Mouse (Mus musculus): ENCODE measurements at regions not wholly inside any gene's neighbourhood (a gene's known extent, or its start where the extent isn't known, plus 50 kb on each side); places are given as distances from the start of the nearest gene placed in this dataset.
A peak's percentile ranks its signal among the peaks of the same experiment; 100 is the strongest.

DNA sequence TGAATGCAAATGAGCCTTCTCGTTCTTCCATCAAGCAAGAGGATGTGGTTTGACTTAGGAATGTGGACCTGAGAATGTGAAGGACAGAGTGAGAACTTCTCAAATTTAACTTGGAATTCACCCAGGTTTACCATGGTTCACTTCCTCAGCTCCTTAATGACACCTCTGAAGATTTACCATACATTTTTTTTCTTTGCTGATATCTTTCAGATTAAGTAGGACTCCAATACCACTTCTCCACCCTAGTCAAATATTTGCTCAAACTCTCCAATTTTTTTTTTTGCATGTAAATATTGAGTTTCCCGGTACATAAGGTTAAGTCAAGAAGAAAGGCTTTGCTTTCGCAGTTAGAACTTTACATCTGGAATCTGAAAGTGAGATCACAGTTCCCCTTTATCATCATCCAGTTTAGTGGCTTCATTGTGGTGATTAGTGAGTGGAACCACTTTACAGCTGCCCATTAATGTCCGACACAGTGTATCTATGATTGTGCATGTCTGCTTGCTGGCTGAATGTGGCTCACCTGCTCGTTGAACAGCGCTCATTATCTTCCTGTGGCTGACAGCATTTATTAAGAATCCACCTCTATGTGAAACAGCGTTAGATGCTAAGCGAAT, 446.0 kb upstream of the Adam34 start:
- no peak for ATAC-seq (replicated peaks; ENCODE audit: low FRiP score, low TSS enrichment, low read depth)
- 66% methylated on average over 8 of the region's 8 CpGs for whole genome bisulfite sequencing
- Histone ChIP-seq H3K36me3 (ENCODE audit: control insufficient read depth, insufficient read depth, low read length) (no peaks in the 10 kb centered on the region), H3K27ac (ENCODE audit: low read depth) (no peak overlapping the region), H3K9ac (ENCODE audit: low read length) (no peak overlapping the region), H3K4me2 (ENCODE audit: low read length) (no peak overlapping the region), H3K27me3 (replicated peaks; ENCODE audit: control insufficient read depth, insufficient read depth, low read length) (no peaks in the 10 kb centered on the region), H3K4me1 (replicated peaks; ENCODE audit: control insufficient read depth, insufficient read depth, low read length) (no peaks in the 10 kb centered on the region), H3K4me3 (ENCODE audit: low read depth, low read length) (no peak overlapping the region), H3K9me3 (ENCODE audit: control insufficient read depth, low read length) (no peaks in the 10 kb centered on the region)
- no peak for DNase-seq (ENCODE audit: low spot score)

DNA sequence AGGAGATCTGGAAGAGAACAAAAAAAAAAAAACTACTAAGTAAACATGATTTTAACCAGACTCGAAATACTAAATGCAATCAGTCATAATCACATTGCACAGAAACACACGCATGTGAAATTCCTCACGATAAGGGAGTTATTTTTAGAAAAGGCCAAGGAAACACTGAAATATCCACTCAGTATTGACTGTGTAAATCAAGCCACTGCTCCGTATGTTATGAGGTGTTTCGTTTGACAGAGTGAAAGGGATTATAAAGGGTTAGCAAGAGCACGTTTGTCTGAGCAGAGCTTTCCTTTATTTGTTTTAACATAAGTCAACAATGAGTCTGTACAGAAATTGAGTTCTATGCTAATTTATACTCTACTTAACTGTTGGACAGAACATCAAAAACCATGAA, 455.3 kb upstream of the Adam34 start:
- no peaks in the 10 kb centered on the region for H3K27me3 ChIP-seq (replicated peaks; ENCODE audit: control insufficient read depth, insufficient read depth, low read length)
- no peak overlapping the region for H3K4me3 ChIP-seq (ENCODE audit: low read depth, low read length)
- H3K4me2 ChIP-seq (ENCODE audit: low read length) = no peak overlapping the region
- no peak for DNase-seq (ENCODE audit: low spot score)
- H3K36me3 ChIP-seq (ENCODE audit: control insufficient read depth, insufficient read depth, low read length) = no peaks in the 10 kb centered on the region
- H3K9ac ChIP-seq (ENCODE audit: low read length) = no peak overlapping the region
- no peak overlapping the region for H3K27ac ChIP-seq (ENCODE audit: low read depth)
- 10% methylated on average over 6 of the region's 6 CpGs for WGBS
- no peaks in the 10 kb centered on the region for H3K9me3 ChIP-seq (ENCODE audit: control insufficient read depth, low read length)
- H3K4me1 ChIP-seq (replicated peaks; ENCODE audit: control insufficient read depth, insufficient read depth, low read length) = no peaks in the 10 kb centered on the region; the same call in 1 of the 2 replicates
- ATAC-seq (replicated peaks; ENCODE audit: low FRiP score, low TSS enrichment, low read depth) = peak; percentile 53; the same call in 1 of the 2 replicates

- Histone ChIP-seq H3K4me1 (replicated peaks; ENCODE audit: control insufficient read depth, insufficient read depth, low read length) (no peaks in the 10 kb centered on the region), H3K9ac (ENCODE audit: low read length) (no peak overlapping the region), H3K27ac (ENCODE audit: low read depth) (no peak overlapping the region), H3K36me3 (ENCODE audit: control insufficient read depth, insufficient read depth, low read length) (no peaks in the 10 kb centered on the region), H3K9me3 (ENCODE audit: control insufficient read depth, low read length) (no peaks in the 10 kb centered on the region), H3K27me3 (replicated peaks; ENCODE audit: control insufficient read depth, insufficient read depth, low read length) (no peaks in the 10 kb centered on the region), H3K4me2 (ENCODE audit: low read length) (no peak overlapping the region), H3K4me3 (ENCODE audit: low read depth, low read length) (no peak overlapping the region)
- 30% methylated on average over 4 of the region's 4 CpGs for WGBS
- ATAC-seq (replicated peaks; ENCODE audit: low FRiP score, low TSS enrichment, low read depth) = no peak
- DNase-seq (ENCODE audit: low spot score) = no peak
These were observed 467.2 kb upstream of the Adam34 start for GRCm38 (mm10) chr8:44177016-44177415.

DNA sequence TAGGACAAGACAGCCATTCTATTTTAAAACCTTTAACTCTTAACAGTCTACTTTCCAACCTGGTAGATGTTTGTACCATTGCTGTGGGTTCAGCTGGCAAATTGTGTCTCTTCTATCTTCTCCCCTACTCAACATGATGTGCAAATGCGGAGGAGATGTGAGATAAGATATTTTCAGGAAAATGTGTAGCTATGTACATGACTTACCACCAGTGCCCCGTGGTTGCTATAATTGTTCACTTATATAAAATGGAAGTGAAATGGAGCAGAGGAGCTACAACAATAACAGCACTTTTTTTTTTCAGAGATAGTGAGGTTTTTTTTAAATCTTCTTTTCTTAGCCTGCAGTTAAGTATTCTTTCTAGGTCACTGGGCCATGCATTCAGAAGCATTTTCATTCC, 492.4 kb upstream of the Adam34 start:
- H3K4me1 ChIP-seq (replicated peaks; ENCODE audit: control insufficient read depth, insufficient read depth, low read length) = no peaks in the 10 kb centered on the region
- no peak overlapping the region for H3K4me3 ChIP-seq (ENCODE audit: low read depth, low read length)
- WGBS = 84% methylated on average over 2 of the region's 2 CpGs
- H3K27me3 ChIP-seq (replicated peaks; ENCODE audit: control insufficient read depth, insufficient read depth, low read length) = no peaks in the 10 kb centered on the region
- DNase-seq (ENCODE audit: low spot score) = no peak
- no peaks in the 10 kb centered on the region for H3K36me3 ChIP-seq (ENCODE audit: control insufficient read depth, insufficient read depth, low read length)
- no peak overlapping the region for H3K4me2 ChIP-seq (ENCODE audit: low read length)
- H3K9me3 ChIP-seq (ENCODE audit: control insufficient read depth, low read length) = no peaks in the 10 kb centered on the region
- ATAC-seq (replicated peaks; ENCODE audit: low FRiP score, low TSS enrichment, low read depth) = no peak
- no peak overlapping the region for H3K27ac ChIP-seq (ENCODE audit: low read depth)
- H3K9ac ChIP-seq (ENCODE audit: low read length) = no peak overlapping the region

- DNase-seq (ENCODE audit: low spot score) (no peak), ATAC-seq (replicated peaks; ENCODE audit: low FRiP score, low TSS enrichment, low read depth) (no peak)
- Histone ChIP-seq H3K36me3 (ENCODE audit: control insufficient read depth, insufficient read depth, low read length) (no peaks in the 10 kb centered on the region), H3K27ac (ENCODE audit: low read depth) (no peak overlapping the region), H3K4me3 (ENCODE audit: low read depth, low read length) (no peak overlapping the region), H3K27me3 (replicated peaks; ENCODE audit: control insufficient read depth, insufficient read depth, low read length) (no peaks in the 10 kb centered on the region), H3K4me2 (ENCODE audit: low read length) (no peak overlapping the region), H3K9me3 (ENCODE audit: control insufficient read depth, low read length) (no peaks in the 10 kb centered on the region), H3K9ac (ENCODE audit: low read length) (no peak overlapping the region), H3K4me1 (replicated peaks; ENCODE audit: control insufficient read depth, insufficient read depth, low read length) (no peaks in the 10 kb centered on the region)
- WGBS = 65% methylated on average over 11 of the region's 11 CpGs
These were observed 496.7 kb upstream of the Adam34 start for GRCm38 (mm10) chr8:44206391-44207170.

GRCm38 (mm10) chr8:44222346-44222745, 512.5 kb upstream of the Adam34 start:
- no peak for DNase-seq (ENCODE audit: low spot score)
- Histone ChIP-seq H3K9ac (ENCODE audit: low read length) (no peak overlapping the region), H3K9me3 (ENCODE audit: control insufficient read depth, low read length) (no peaks in the 10 kb centered on the region), H3K4me3 (ENCODE audit: low read depth, low read length) (no peak overlapping the region), H3K4me2 (ENCODE audit: low read length) (no peak overlapping the region), H3K4me1 (replicated peaks; ENCODE audit: control insufficient read depth, insufficient read depth, low read length) (no peaks in the 10 kb centered on the region), H3K27ac (ENCODE audit: low read depth) (no peak overlapping the region), H3K36me3 (ENCODE audit: control insufficient read depth, insufficient read depth, low read length) (no peaks in the 10 kb centered on the region), H3K27me3 (replicated peaks; ENCODE audit: control insufficient read depth, insufficient read depth, low read length) (no peaks in the 10 kb centered on the region)
- 85% methylated on average over 1 of the region's 1 CpGs for WGBS
- no peak for ATAC-seq (replicated peaks; ENCODE audit: low FRiP score, low TSS enrichment, low read depth)

DNA sequence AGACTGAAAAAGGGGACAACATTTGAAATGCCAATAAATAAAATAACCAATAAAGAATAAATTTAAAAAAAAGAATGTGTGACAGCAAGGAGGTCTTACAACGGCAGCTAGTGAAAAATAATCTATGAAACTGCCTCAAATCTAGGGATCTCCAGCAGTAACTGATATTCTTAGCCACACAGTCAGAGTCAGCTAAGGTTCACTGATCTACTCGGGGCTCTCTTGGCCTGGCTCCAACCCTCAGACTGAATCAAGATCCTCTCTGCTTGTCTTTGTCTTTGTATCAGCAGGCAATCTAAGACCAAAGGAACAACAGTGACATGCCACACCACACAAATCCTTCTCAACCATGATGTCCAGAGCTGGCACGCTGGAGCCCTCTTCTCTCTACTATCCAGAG, 542.5 kb upstream of the Adam34 start:
- no peaks in the 10 kb centered on the region for H3K9me3 ChIP-seq (ENCODE audit: control insufficient read depth, low read length)
- no peak overlapping the region for H3K27ac ChIP-seq (ENCODE audit: low read depth)
- ATAC-seq (replicated peaks; ENCODE audit: low FRiP score, low TSS enrichment, low read depth) (no peak), DNase-seq (ENCODE audit: low spot score) (no peak)
- no peak overlapping the region for H3K4me2 ChIP-seq (ENCODE audit: low read length)
- no peak overlapping the region for H3K9ac ChIP-seq (ENCODE audit: low read length)
- no peaks in the 10 kb centered on the region for H3K36me3 ChIP-seq (ENCODE audit: control insufficient read depth, insufficient read depth, low read length)
- no peaks in the 10 kb centered on the region for H3K27me3 ChIP-seq (replicated peaks; ENCODE audit: control insufficient read depth, insufficient read depth, low read length)
- WGBS = 83% methylated on average over 3 of the region's 3 CpGs
- no peak overlapping the region for H3K4me3 ChIP-seq (ENCODE audit: low read depth, low read length)
- H3K4me1 ChIP-seq (replicated peaks; ENCODE audit: control insufficient read depth, insufficient read depth, low read length) = no peaks in the 10 kb centered on the region

DNA sequence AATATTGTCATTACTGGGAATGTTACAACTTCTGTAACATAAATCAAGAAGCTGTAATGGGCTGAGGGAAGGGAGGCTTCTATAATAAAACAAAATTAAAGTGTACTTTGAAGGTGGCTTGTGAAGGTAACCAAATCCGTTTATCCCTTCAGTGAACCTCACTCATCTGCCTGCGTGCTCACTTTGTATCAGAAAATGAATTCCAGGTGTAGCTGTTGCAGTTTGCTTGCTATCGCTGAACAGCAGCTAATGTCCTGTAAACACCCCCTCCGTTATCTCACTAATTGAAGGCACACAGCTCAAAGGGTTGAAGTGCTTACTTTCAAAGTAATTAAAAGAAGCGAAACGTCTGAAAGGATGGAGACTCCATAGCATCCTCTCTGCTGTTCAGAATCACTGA, 547.2 kb upstream of the Adam34 start:
- Histone ChIP-seq H3K27ac (ENCODE audit: low read depth) (no peak overlapping the region), H3K4me2 (ENCODE audit: low read length) (no peak overlapping the region), H3K4me3 (ENCODE audit: low read depth, low read length) (no peak overlapping the region), H3K36me3 (ENCODE audit: control insufficient read depth, insufficient read depth, low read length) (no peaks in the 10 kb centered on the region), H3K9me3 (ENCODE audit: control insufficient read depth, low read length) (no peaks in the 10 kb centered on the region), H3K27me3 (replicated peaks; ENCODE audit: control insufficient read depth, insufficient read depth, low read length) (no peaks in the 10 kb centered on the region), H3K9ac (ENCODE audit: low read length) (no peak overlapping the region), H3K4me1 (replicated peaks; ENCODE audit: control insufficient read depth, insufficient read depth, low read length) (no peaks in the 10 kb centered on the region)
- 45% methylated on average over 6 of the region's 6 CpGs for WGBS
- ATAC-seq (replicated peaks; ENCODE audit: low FRiP score, low TSS enrichment, low read depth) (no peak), DNase-seq (ENCODE audit: low spot score) (no peak)

DNA sequence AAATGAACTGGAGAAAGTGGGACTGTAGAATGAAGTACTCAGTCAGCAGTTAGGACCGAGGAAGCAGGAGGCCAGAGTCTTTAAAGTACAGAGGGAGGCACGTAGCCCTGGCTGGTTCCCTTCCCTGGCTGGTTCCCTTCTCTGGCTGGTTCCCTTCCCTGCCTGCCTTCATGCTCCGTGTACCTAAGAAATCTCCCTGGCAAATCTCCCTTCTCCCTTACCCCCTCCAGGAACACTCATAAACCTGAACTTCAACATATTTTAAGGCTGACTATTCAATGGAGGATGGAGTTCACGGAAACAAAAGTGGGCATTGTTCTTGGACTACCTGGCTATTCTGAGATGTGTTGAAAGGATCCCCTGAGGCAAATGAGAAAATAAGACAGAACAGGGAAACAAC, 551.2 kb upstream of the Adam34 start:
- Histone ChIP-seq H3K4me3 (ENCODE audit: low read depth, low read length) (no peak overlapping the region), H3K27me3 (replicated peaks; ENCODE audit: control insufficient read depth, insufficient read depth, low read length) (no peaks in the 10 kb centered on the region), H3K9ac (ENCODE audit: low read length) (no peak overlapping the region), H3K4me1 (replicated peaks; ENCODE audit: control insufficient read depth, insufficient read depth, low read length) (no peaks in the 10 kb centered on the region), H3K4me2 (ENCODE audit: low read length) (no peak overlapping the region), H3K27ac (ENCODE audit: low read depth) (no peak overlapping the region), H3K36me3 (ENCODE audit: control insufficient read depth, insufficient read depth, low read length) (no peaks in the 10 kb centered on the region), H3K9me3 (ENCODE audit: control insufficient read depth, low read length) (no peaks in the 10 kb centered on the region)
- ATAC-seq (replicated peaks; ENCODE audit: low FRiP score, low TSS enrichment, low read depth) (no peak), DNase-seq (ENCODE audit: low spot score) (no peak)
- WGBS = 68% methylated on average over 4 of the region's 4 CpGs
